Mouse (Mus musculus) MEL (cell line): ENCODE data around the gene Cabcoco1. TPM values are rescaled to one million over a fixed set of nuclear protein-coding genes. Genes with fewer than 3 reads are reported as not detected.
A peak's percentile ranks its signal among the peaks of the same experiment; 100 is the strongest.

Experiments used
- DNase-seq: peaks from one replicate; pipeline ENCODE4 v3.0.0; 2011; ENCODE audit warnings: low read depth, low spot score
- H3K27ac ChIP-seq: 2 replicates; pipeline ENCODE4 v1.5.1; 2012; ENCODE audit warnings: low read depth, mild to moderate bottlenecking, control low read depth, low read length, moderate library complexity; ENCODE audit not compliant: control insufficient read depth
- H3K27me3 ChIP-seq, 2 experiments: fragments of 150-350 bp in 1 of 2; sonication (generic) in 1 of 2; 2 replicates each; pipeline ENCODE4 v1.6.1; 2012; ENCODE audit warnings: low read length in 2 of 2, mild to moderate bottlenecking in 2 of 2, improper control_type of control experiment in 1 of 2, moderate library complexity in 1 of 2; ENCODE audit not compliant: insufficient read depth in 2 of 2, control insufficient read depth in 1 of 2
- H3K36me3 ChIP-seq, 2 experiments: 2 replicates each; pipeline ENCODE4 v1.6.1; 2012 to 2014; ENCODE audit warnings: low read length in 2 of 2, improper control_type of control experiment in 1 of 2, inconsistent platforms in 1 of 2, mild to moderate bottlenecking in 1 of 2; ENCODE audit not compliant: insufficient read depth in 2 of 2, control insufficient read depth in 1 of 2
- H3K4me1 ChIP-seq, 2 experiments: fragments of 150-350 bp in 1 of 2; sonication (generic) in 1 of 2; 2 replicates each; pipeline ENCODE4 v1.6.1; 2012; ENCODE audit warnings: low read length in 2 of 2, improper control_type of control experiment in 1 of 2, mild to moderate bottlenecking in 1 of 2; ENCODE audit not compliant: insufficient read depth in 2 of 2, control insufficient read depth in 1 of 2
- H3K4me3 ChIP-seq, 2 experiments: fragments of 150-350 bp in 1 of 2; sonication (generic) in 1 of 2; 2 replicates each; pipeline ENCODE4 v1.5.1; 2012; ENCODE audit warnings: low read depth in 2 of 2, low read length in 2 of 2, mild to moderate bottlenecking in 2 of 2, moderate library complexity in 2 of 2, control low read depth in 1 of 2, improper control_type of control experiment in 1 of 2; ENCODE audit not compliant: control insufficient read depth in 1 of 2, insufficient read depth in 1 of 2
- H3K79me2 ChIP-seq: 2 replicates; pipeline ENCODE4 v1.6.1; 2012; ENCODE audit warnings: mild to moderate bottlenecking, low read length, moderate library complexity; ENCODE audit not compliant: control insufficient read depth, poor library complexity, insufficient read depth
- H3K9ac ChIP-seq: 2 replicates; pipeline ENCODE4 v1.6.1; 2012; ENCODE audit warnings: low read depth, mild to moderate bottlenecking, control low read depth, low read length, moderate library complexity; ENCODE audit not compliant: control insufficient read depth, poor library complexity, severe bottlenecking
- H3K9me3 ChIP-seq: fragments of 150-350 bp; sonication (generic); replicated peaks from 2 replicates; pipeline ENCODE4 v1.6.1; 2012; ENCODE audit warnings: mild to moderate bottlenecking, low read length, improper control_type of control experiment, moderate library complexity; ENCODE audit not compliant: insufficient read depth
- BHLHE40 ChIP-seq: IDR thresholded peaks from 2 replicates; pipeline ENCODE4 v1.6.1; 2012; ENCODE audit warnings: low read depth, mild to moderate bottlenecking, inconsistent platforms, low read length, improper control_type of control experiment, borderline replicate concordance
- CTCF ChIP-seq, 3 experiments: IDR thresholded peaks in 2 of 3; conservative IDR thresholded peaks in 1 of 3; 2 replicates each; pipeline ENCODE4 v1.5.1; 2011 to 2012; ENCODE audit warnings: low read length in 3 of 3, low read depth in 2 of 3, mild to moderate bottlenecking in 2 of 3, improper control_type of control experiment in 1 of 3, inconsistent platforms in 1 of 3, mixed read lengths in 1 of 3, moderate library complexity in 1 of 3; ENCODE audit not compliant: control insufficient read depth in 1 of 3, insufficient read depth in 1 of 3, poor library complexity in 1 of 3, severe bottlenecking in 1 of 3
- ETS1 ChIP-seq: IDR thresholded peaks from 2 replicates; pipeline ENCODE4 v1.6.1; 2012; ENCODE audit warnings: low read depth, mild to moderate bottlenecking, inconsistent platforms, low read length, improper control_type of control experiment, moderate library complexity
- GABPA ChIP-seq: IDR thresholded peaks from 2 replicates; pipeline ENCODE4 v1.6.1; 2012; ENCODE audit warnings: low read depth, mild to moderate bottlenecking, inconsistent platforms, low read length, improper control_type of control experiment, moderate library complexity
- GATA1 ChIP-seq: IDR thresholded peaks from 2 replicates; pipeline ENCODE4 v1.6.1; 2011; ENCODE audit warnings: low read depth, low read length, improper control_type of control experiment
- MAFK ChIP-seq: IDR thresholded peaks from 2 replicates; pipeline ENCODE4 v1.6.1; 2011; ENCODE audit warnings: low read depth, mild to moderate bottlenecking, low read length, improper control_type of control experiment, borderline replicate concordance
- MAX ChIP-seq: IDR thresholded peaks from 2 replicates; pipeline ENCODE4 v1.6.1; 2011; ENCODE audit warnings: low read length, improper control_type of control experiment
- MEF2A ChIP-seq: IDR thresholded peaks from 2 replicates; pipeline ENCODE4 v1.6.1; 2014; ENCODE audit warnings: low read depth, mild to moderate bottlenecking, inconsistent platforms, low read length, improper control_type of control experiment; ENCODE audit not compliant: poor library complexity, insufficient replicate concordance, severe bottlenecking; ENCODE audit errors: extremely low read depth
- MXI1 ChIP-seq: IDR thresholded peaks from 2 replicates; pipeline ENCODE4 v1.6.1; 2011; ENCODE audit warnings: mild to moderate bottlenecking, low read depth, low read length, improper control_type of control experiment
- MYB ChIP-seq: IDR thresholded peaks from 2 replicates; pipeline ENCODE4 v1.6.1; 2011; ENCODE audit warnings: mild to moderate bottlenecking, low read depth, low read length, improper control_type of control experiment
- NRF1 ChIP-seq: IDR thresholded peaks from 2 replicates; pipeline ENCODE4 v1.6.1; 2014; ENCODE audit warnings: low read depth, mild to moderate bottlenecking, inconsistent platforms, low read length, improper control_type of control experiment, moderate library complexity; ENCODE audit not compliant: poor library complexity, insufficient read depth, severe bottlenecking
- POLR2A ChIP-seq, 2 experiments: IDR thresholded peaks; 2 replicates each; pipeline ENCODE4 v1.6.1; 2011 to 2012; ENCODE audit warnings: low read length in 2 of 2, mild to moderate bottlenecking in 2 of 2, control low read depth in 1 of 2, improper control_type of control experiment in 1 of 2, low read depth in 1 of 2, moderate library complexity in 1 of 2; ENCODE audit not compliant: control insufficient read depth in 1 of 2, insufficient read depth in 1 of 2, poor library complexity in 1 of 2
- POLR2AphosphoS2 ChIP-seq: IDR thresholded peaks from 2 replicates; pipeline ENCODE4 v1.6.1; 2011; ENCODE audit warnings: low read length, improper control_type of control experiment
- POLR2AphosphoS5 ChIP-seq: IDR thresholded peaks from 2 replicates; pipeline ENCODE4 v1.6.1; 2012; ENCODE audit warnings: low read depth, borderline replicate concordance, mild to moderate bottlenecking, inconsistent platforms, low read length, moderate library complexity, mixed read lengths
- RAD21 ChIP-seq: IDR thresholded peaks from 2 replicates; pipeline ENCODE4 v1.6.1; 2011; ENCODE audit warnings: mild to moderate bottlenecking, low read depth, low read length, improper control_type of control experiment
- SIN3A ChIP-seq: IDR thresholded peaks from 2 replicates; pipeline ENCODE4 v1.6.1; 2012; ENCODE audit warnings: low read length, improper control_type of control experiment, inconsistent platforms
- TAL1 ChIP-seq: IDR thresholded peaks from 2 replicates; pipeline ENCODE4 v1.6.1; 2012; ENCODE audit warnings: mild to moderate bottlenecking, inconsistent platforms, low read length, moderate library complexity, mixed read lengths
- UBTF ChIP-seq: IDR thresholded peaks from 2 replicates; pipeline ENCODE4 v1.6.1; 2012; ENCODE audit warnings: low read depth, mild to moderate bottlenecking, inconsistent platforms, low read length, improper control_type of control experiment, moderate library complexity, borderline replicate concordance; ENCODE audit not compliant: insufficient read depth
- USF2 ChIP-seq, 2 experiments: IDR thresholded peaks; 2 replicates each; pipeline ENCODE4 v1.6.1; 2011 to 2012; ENCODE audit warnings: improper control_type of control experiment in 2 of 2, low read length in 2 of 2, borderline replicate concordance in 1 of 2, inconsistent platforms in 1 of 2, low read depth in 1 of 2, mild to moderate bottlenecking in 1 of 2; ENCODE audit not compliant: insufficient read depth in 1 of 2
- ZC3H11A ChIP-seq: IDR thresholded peaks from 2 replicates; pipeline ENCODE4 v1.6.1; 2012; ENCODE audit warnings: low read depth, mild to moderate bottlenecking, inconsistent platforms, low read length, improper control_type of control experiment
- polyA plus RNA-seq, 2 experiments: library from polyadenylated mRNA; stranded (reverse) in 1 of 2; unstranded in 1 of 2; fragments of >175 nt in 1 of 2; fragments of >200 nt in 1 of 2; gene quantifications; 2 replicates each; pipeline versions ENCODE4 v1.2.1 to v1.2.4; 2012; ENCODE audit warnings: low replicate concordance in 2 of 2, low read depth in 1 of 2; ENCODE audit not compliant: insufficient read length in 2 of 2, insufficient read depth in 1 of 2, missing spikeins in 1 of 2
- total RNA-seq: library from RNA; depleted of rRNA; stranded (reverse); fragments of 300-350 nt; gene quantifications from 2 replicates; pipeline ENCODE4 v1.2.3, GENCODE M21; 2012

Cabcoco1 gene
- total and polyA plus RNA-seq, 3 experiments, result not detected

DNA sequence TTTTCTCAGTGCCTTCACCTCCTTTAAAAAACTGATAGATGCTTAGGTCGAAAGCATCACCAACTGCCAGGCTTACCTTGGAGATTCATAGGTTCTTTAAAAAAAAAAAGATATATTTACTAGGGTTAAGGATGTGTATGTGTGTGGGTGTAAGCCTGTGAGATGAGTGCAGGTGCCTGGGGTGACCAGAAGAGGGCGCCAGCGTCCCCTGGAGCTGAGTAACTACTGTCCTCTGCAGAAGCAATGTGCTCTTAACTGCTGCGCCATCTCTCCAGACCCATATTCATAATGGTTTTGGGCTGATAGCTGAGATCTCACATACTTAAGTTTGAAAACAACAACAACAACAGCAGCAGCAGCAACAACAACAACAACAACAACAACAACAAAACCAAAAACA, 35.5 kb downstream of the Cabcoco1 start:
- Histone ChIP-seq H3K79me2 (no peaks in the 10 kb centered on the region), H3K27ac (no peak overlapping the region), H3K4me1 (no peaks in the 10 kb centered on the region), H3K36me3 (no peaks in the 10 kb centered on the region), H3K9ac (no peak overlapping the region), H3K4me3 (no peak overlapping the region), H3K9me3 (no peaks in the 10 kb centered on the region), H3K27me3 (no peaks in the 10 kb centered on the region)
- TF ChIP-seq CTCF (IDR thresholded peaks at IDR 0.05 in 2 of 3, conservative IDR thresholded peaks at IDR 0.05 in 1 of 3; ENCODE audit: control insufficient read depth in 1 of 3, insufficient read depth in 1 of 3, low read depth in 2 of 3, low read length in 3 of 3, poor library complexity in 1 of 3, severe bottlenecking in 1 of 3), result peak in 1 of 3 experiments; percentile 21; a peak in 1 of 6 replicates
- no peak for TF ChIP-seq MYB
- TF ChIP-seq POLR2AphosphoS5, result no peak
- TF ChIP-seq ZC3H11A, result no peak
- DNase-seq, result no peak

DNA sequence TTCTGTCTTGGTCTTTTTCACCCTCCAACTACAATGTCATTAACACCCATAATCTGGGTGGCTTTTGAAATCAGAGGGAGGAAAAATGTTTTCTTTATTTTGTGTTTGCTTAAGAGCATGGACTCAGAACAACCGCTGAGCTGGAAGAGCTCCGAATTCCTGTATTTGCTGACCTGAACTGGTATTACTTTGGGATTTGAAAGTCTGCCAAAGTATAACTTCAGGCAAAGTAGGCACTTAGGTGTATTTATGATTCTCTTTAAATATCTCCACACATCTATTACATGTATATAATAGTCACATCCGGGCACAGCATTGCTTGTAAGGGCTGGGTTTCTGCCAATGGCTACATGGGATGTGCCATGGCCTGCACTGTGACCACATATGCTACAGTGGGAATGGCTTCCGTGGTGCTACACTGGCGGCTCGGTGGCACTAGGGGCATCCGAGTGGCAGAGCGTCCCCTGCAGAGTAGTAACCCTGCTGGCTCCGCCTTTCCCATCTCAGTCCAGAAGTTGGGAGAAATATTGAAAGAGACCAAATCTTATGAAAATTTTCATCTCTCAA, 37.0 kb downstream of the Cabcoco1 start:
- TF ChIP-seq MXI1 (no peak), MEF2A (no peak), TAL1 (no peak), NRF1 (no peak), GATA1 (no peak), BHLHE40 (no peak), POLR2A (IDR thresholded peaks at IDR 0.05; ENCODE audit: control insufficient read depth in 1 of 2, insufficient read depth in 1 of 2, low read depth in 1 of 2, low read length in 2 of 2, poor library complexity in 1 of 2) (no peak), POLR2AphosphoS2 (no peak)
- Histone ChIP-seq H3K27ac (no peak overlapping the region), H3K9ac (no peak overlapping the region), H3K36me3 (no peaks in the 10 kb centered on the region), H3K79me2 (no peaks in the 10 kb centered on the region), H3K9me3 (no peaks in the 10 kb centered on the region), H3K4me1 (no peaks in the 10 kb centered on the region), H3K27me3 (no peaks in the 10 kb centered on the region), H3K4me3 (no peak overlapping the region)
- DNase-seq, result no peak

DNA sequence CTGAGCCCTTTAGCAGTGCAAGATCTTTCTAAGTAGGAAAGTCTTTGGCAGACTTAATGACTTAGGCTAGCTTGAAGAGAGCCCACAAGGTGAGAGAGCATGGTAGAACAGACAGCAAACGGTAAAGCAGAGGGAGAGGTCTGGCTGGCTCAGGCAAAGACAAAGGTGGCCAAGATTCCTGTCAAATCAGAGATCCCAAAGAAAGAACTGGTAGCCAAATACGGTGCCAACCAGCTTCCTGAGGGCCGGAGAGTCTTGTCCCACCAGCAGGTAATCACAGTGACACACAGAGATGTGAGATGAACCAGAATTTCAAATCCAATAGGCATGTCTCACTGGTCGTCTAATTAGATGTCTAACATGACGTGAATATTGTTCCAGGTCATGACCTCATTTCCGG, 40.6 kb downstream of the Cabcoco1 start:
- no peaks in the 10 kb centered on the region for H3K36me3 ChIP-seq
- no peak overlapping the region for H3K9ac ChIP-seq
- H3K4me1 ChIP-seq, result no peaks in the 10 kb centered on the region
- no peaks in the 10 kb centered on the region for H3K27me3 ChIP-seq
- no peak for TF ChIP-seq RAD21
- no peak for TF ChIP-seq SIN3A
- no peak for TF ChIP-seq MAX
- TF ChIP-seq GABPA, result no peak
- no peak for TF ChIP-seq UBTF
- no peak for TF ChIP-seq USF2 (IDR thresholded peaks at IDR 0.05; ENCODE audit: borderline replicate concordance in 1 of 2, insufficient read depth in 1 of 2, low read depth in 1 of 2, low read length in 2 of 2)
- TF ChIP-seq ETS1, result no peak
- TF ChIP-seq POLR2AphosphoS5, result no peak
- TF ChIP-seq MAFK, result no peak
- no peaks in the 10 kb centered on the region for H3K9me3 ChIP-seq
- no peak overlapping the region for H3K4me3 ChIP-seq
- no peak for DNase-seq
- no peak overlapping the region for H3K27ac ChIP-seq
- no peaks in the 10 kb centered on the region for H3K79me2 ChIP-seq
